Mouse (Mus musculus): Measurements from ENCODE around the gene Ctsz.

DNA sequence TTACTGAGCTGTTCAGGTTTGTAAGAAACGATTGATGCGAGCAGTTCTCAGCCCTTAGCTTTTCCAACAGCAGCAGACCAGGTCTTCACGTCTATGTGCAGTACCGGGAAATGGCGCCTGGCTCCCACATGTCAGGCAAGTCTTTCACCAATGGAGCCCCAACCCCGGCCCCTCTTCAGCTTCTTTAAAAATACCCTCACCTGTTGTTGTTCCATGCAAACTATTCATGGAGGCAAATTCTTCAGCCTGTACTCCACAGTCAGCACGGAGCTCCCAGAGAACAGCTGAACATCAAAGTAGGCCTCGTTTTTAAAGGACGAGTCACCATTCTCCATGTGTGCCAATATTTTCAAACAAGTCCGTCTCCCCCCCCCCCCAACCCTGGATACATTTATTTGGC lies 42.2 kb downstream of the Ctsz start:
- no peak for TF ChIP-seq CTCF (IDR thresholded peaks at IDR 0.05; ENCODE audit: control insufficient read depth, insufficient read depth, insufficient read length)
- TF ChIP-seq MAX (IDR thresholded peaks at IDR 0.05) = no peak
- TF ChIP-seq MYOG (IDR thresholded peaks at IDR 0.05; ENCODE audit: control insufficient read depth, extremely low read depth, insufficient read length) = no peak
- no peak for TF ChIP-seq MYOD1 (IDR thresholded peaks at IDR 0.05; ENCODE audit: control insufficient read depth, insufficient read length, low read depth)

Data from C2C12 (cell line).